Mouse (Mus musculus) lung, adult 2 months (tissue): Measurements from ENCODE around the gene Olfr47.
"Not testable (repeated sequence)": the region's sequence is repeated elsewhere in the genome, so short reads cannot be mapped to it uniquely, and the experiment has no call there.

ENCODE experiments used
- CTCF ChIP-seq: fragments of 200-500 bp; IDR thresholded peaks from 2 replicates; pipeline ENCODE4 v1.5.1; 2011; ENCODE audit warnings: mild to moderate bottlenecking, low read length, control low read depth; ENCODE audit not compliant: insufficient read depth
- POLR2A ChIP-seq: fragments of 200-500 bp; IDR thresholded peaks from 2 replicates; pipeline ENCODE4 v1.6.1; 2011; ENCODE audit warnings: low read depth, mild to moderate bottlenecking, control low read depth, low read length, borderline replicate concordance; ENCODE audit errors: extremely low read depth

DNA sequence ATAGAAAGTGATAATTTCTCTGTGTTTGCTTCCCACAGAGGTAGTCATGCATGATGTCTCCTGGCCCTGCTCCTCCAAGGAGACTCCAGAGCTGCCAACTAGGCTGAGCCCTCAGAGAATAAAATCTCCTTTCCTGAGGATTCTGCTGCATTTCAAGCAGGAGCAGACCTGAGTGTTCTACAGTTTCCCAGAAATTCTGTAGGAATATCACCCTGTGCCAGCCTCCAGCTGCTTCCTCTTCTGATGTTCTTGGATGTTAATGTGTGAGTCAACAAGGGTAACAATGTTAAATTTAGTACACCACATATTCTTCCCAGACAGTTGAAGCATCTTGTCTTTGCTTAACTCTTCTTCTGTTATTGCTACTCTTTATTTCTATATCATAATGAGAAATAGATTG, 18.5 kb upstream of the Olfr47 start, which contains the start of gene Olfr434:
- not testable (repeated sequence) for TF ChIP-seq CTCF, POLR2A
